Mouse (Mus musculus): ENCODE data around the gene Nsa2. TPM values are rescaled to one million over a fixed set of nuclear protein-coding genes. Genes with fewer than 3 reads are reported as not detected.

Gene Nsa2
- polyA plus RNA-seq (2012; rRNA removed): 44.3 and 55.4 TPM in 2 replicates

DNA sequence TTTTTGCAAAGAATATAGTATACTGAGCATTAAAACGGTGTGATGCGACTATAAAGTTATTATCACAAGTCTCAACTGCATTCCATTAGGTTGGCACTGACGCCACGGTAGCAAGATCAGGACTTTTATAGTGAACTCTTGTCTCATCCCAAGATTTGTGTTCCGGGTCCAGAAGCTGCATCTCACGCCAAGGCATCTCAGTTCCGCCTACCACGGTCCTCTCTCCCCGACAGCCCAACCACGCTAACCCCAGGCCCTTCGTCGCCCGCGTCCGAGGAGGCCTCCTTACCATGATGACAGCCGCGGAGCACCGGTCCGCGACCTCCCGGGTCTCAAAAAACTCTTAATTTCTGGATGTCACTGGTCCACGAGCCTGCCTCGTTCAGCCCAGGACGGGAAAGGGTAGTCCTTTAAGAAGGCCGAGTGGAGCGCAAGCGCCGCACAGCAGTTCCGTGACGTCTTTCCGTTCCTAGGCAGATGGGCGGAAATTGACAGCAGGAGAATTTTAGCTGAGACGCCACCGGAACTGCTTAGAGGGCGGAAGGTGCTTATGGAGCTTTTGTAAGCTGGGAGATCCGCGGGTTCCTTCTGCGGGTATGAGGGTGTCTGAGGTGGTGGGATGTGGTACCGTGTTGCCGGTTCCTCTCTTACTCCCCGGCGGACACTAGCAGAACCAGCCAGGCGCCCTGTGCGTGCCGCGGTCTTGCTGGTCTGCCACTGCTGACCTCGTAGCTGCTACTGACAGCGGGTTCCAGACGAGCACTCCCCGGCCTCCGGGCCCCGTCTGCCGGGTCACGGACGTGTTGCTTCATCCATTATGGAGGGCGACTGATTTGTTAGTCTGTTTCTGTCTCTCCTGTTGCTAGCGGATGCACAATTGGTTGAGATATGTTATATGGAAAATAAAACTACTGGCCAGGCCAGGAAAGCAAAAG is at the start of gene Nsa2, which contains the start of gene Gfm2:
TSS of gene Nsa2 (minus strand) at position 472 of the 935 bp plus-strand sequence.
TSS of gene Gfm2 (plus strand) at position 472 of the 935 bp plus-strand sequence.
- peak within 1 kb of the TSS; percentile 69 for H3K4me3 ChIP-seq (ENCODE audit: insufficient read depth, low read length)
- no peak for TF ChIP-seq CTCF (IDR thresholded peaks at IDR 0.05; ENCODE audit: extremely low read depth, insufficient read depth, low read length)
- peak; percentile 90 for TF ChIP-seq POLR2A (IDR thresholded peaks at IDR 0.05; ENCODE audit: extremely low read depth, insufficient read depth, low read length)
- peak within 1 kb of the TSS; percentile 63 for H3K27ac ChIP-seq (ENCODE audit: insufficient read depth, low read length)
- H3K4me1 ChIP-seq (ENCODE audit: control insufficient read depth, insufficient read depth, low read length): peaks cover 2% of the 10 kb centered on the region; the same call in 1 of the 2 replicates

- no peak for TF ChIP-seq POLR2A (IDR thresholded peaks at IDR 0.05; ENCODE audit: extremely low read depth, insufficient read depth, low read length)
- no peak for TF ChIP-seq CTCF (IDR thresholded peaks at IDR 0.05; ENCODE audit: extremely low read depth, insufficient read depth, low read length)
- H3K4me3 ChIP-seq (ENCODE audit: insufficient read depth, low read length): no peak overlapping the region
- no peaks in the 10 kb centered on the region for H3K4me1 ChIP-seq (ENCODE audit: control insufficient read depth, insufficient read depth, low read length)
- H3K27ac ChIP-seq (ENCODE audit: insufficient read depth, low read length): no peak overlapping the region
These were observed 48.6 kb upstream of the Nsa2 start for GRCm38 (mm10) chr13:97186346-97186745.

DNA sequence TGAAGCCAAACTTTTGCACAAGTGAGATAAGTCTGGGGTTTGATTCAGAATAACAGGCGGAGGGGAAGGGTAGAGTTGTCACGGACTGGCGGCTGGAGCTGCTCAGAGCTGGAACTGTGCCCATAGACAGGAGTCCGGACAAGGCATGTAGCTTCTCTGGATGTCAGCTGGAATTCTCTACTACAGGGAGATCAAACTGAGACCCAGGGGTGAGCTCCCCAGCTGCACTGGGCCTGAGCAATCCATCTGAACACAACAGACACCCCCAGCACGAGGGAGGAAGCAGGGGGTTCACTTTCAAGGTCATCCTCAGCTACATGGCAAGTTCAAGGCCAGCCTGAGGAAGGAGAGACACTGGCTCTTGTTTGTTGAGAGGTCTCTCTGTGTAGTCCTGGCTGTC is 46.9 kb upstream of the Nsa2 start:
- Histone ChIP-seq H3K4me3 (ENCODE audit: insufficient read depth, low read length) (no peak overlapping the region), H3K4me1 (ENCODE audit: control insufficient read depth, insufficient read depth, low read length) (no peaks in the 10 kb centered on the region), H3K27ac (ENCODE audit: insufficient read depth, low read length) (no peak overlapping the region)
- TF ChIP-seq POLR2A (IDR thresholded peaks at IDR 0.05; ENCODE audit: extremely low read depth, insufficient read depth, low read length): no peak
- TF ChIP-seq CTCF (IDR thresholded peaks at IDR 0.05; ENCODE audit: extremely low read depth, insufficient read depth, low read length): no peak

DNA sequence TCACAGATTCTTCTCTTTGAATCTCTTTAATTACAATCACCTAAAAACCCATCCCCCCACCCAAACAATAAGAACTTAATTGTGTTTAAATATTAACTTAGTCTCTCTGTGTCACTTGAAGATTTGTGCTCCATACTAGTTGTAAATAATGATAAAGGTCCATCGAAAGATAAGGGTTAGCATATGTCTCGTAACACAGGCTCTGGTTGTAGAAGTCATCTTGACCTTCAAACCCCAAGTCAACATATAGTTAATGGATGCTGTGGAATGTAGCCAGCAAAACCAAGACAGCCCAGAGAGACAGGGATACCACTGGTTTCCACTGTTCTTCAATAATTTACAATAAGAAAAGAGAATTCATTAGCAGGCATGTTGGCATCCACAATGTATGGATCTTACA is 46.4 kb upstream of the Nsa2 start:
- H3K4me3 ChIP-seq (ENCODE audit: insufficient read depth, low read length): no peak overlapping the region
- no peak for TF ChIP-seq POLR2A (IDR thresholded peaks at IDR 0.05; ENCODE audit: extremely low read depth, insufficient read depth, low read length)
- no peak for TF ChIP-seq CTCF (IDR thresholded peaks at IDR 0.05; ENCODE audit: extremely low read depth, insufficient read depth, low read length)
- no peak overlapping the region for H3K27ac ChIP-seq (ENCODE audit: insufficient read depth, low read length)
- no peaks in the 10 kb centered on the region for H3K4me1 ChIP-seq (ENCODE audit: control insufficient read depth, insufficient read depth, low read length)

GRCm38 (mm10) chr13:97182821-97183220 is 45.1 kb upstream of the Nsa2 start:
- no peaks in the 10 kb centered on the region for H3K4me1 ChIP-seq (ENCODE audit: control insufficient read depth, insufficient read depth, low read length)
- H3K4me3 ChIP-seq (ENCODE audit: insufficient read depth, low read length): no peak overlapping the region
- H3K27ac ChIP-seq (ENCODE audit: insufficient read depth, low read length): no peak overlapping the region
- no peak for TF ChIP-seq POLR2A (IDR thresholded peaks at IDR 0.05; ENCODE audit: extremely low read depth, insufficient read depth, low read length)
- TF ChIP-seq CTCF (IDR thresholded peaks at IDR 0.05; ENCODE audit: extremely low read depth, insufficient read depth, low read length): no peak

- no peak overlapping the region for H3K27ac ChIP-seq (ENCODE audit: insufficient read depth, low read length)
- TF ChIP-seq POLR2A (IDR thresholded peaks at IDR 0.05; ENCODE audit: extremely low read depth, insufficient read depth, low read length) (no peak), CTCF (IDR thresholded peaks at IDR 0.05; ENCODE audit: extremely low read depth, insufficient read depth, low read length) (no peak)
- no peaks in the 10 kb centered on the region; the same call in 1 of the 2 replicates for H3K4me1 ChIP-seq (ENCODE audit: control insufficient read depth, insufficient read depth, low read length)
- no peak overlapping the region for H3K4me3 ChIP-seq (ENCODE audit: insufficient read depth, low read length)
These were observed 42.5 kb upstream of the Nsa2 start for GRCm38 (mm10) chr13:97180113-97180828.

DNA sequence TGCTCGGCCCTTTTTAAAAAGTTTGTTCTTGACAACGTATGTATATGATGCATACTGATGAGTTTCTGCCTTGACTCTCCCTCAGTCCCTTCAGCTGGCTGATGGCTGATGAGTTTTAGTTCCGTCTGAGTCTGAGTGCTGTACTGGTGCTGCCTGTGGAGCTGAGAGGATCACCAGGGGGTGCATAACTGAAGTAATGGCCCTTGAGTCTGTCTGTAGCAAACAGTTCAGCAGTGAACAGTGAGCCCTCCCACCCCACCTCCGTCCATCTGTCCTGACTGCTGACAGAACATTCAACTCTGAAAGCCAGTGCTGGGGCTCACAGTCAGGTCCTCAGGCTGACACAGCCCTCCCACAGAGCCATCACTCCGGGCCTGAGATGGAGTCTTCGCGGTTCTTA is 41.2 kb upstream of the Nsa2 start:
- TF ChIP-seq POLR2A (IDR thresholded peaks at IDR 0.05; ENCODE audit: extremely low read depth, insufficient read depth, low read length): no peak
- no peak for TF ChIP-seq CTCF (IDR thresholded peaks at IDR 0.05; ENCODE audit: extremely low read depth, insufficient read depth, low read length)
- Histone ChIP-seq H3K4me1 (ENCODE audit: control insufficient read depth, insufficient read depth, low read length) (no peaks in the 10 kb centered on the region; the same call in 1 of the 2 replicates), H3K27ac (ENCODE audit: insufficient read depth, low read length) (no peak overlapping the region), H3K4me3 (ENCODE audit: insufficient read depth, low read length) (no peak overlapping the region)

DNA sequence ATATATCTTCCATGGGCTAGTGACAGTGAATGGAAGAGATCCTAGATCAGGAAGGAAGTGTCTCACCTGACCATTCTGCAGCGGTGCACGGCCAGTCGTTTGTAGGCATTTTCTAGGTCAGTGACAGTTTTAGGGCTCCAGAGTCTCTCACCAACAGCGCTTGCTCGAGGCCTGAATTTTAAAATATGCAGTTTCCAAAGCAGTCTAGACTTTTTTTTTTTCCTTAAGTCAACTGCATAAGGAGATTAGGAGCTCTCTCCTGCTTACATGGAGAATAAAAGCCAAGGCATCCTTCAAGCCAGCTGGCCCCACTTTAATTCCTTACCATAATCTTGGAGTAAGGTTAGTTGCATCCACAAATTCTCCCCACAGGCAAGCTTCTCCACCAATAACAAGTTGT is 39.0 kb upstream of the Nsa2 start:
- no peak overlapping the region for H3K4me3 ChIP-seq (ENCODE audit: insufficient read depth, low read length)

GRCm38 (mm10) chr13:97175520-97176264 is 38.0 kb upstream of the Nsa2 start:
- H3K27ac ChIP-seq (ENCODE audit: insufficient read depth, low read length): 0 out of 2 replicates have a peak overlapping the region, but pooled peaks have one; percentile 24
- no peak overlapping the region for H3K4me3 ChIP-seq (ENCODE audit: insufficient read depth, low read length)
- H3K4me1 ChIP-seq (ENCODE audit: control insufficient read depth, insufficient read depth, low read length): no peaks in the 10 kb centered on the region; the same call in 1 of the 2 replicates
- TF ChIP-seq CTCF (IDR thresholded peaks at IDR 0.05; ENCODE audit: extremely low read depth, insufficient read depth, low read length) (no peak), POLR2A (IDR thresholded peaks at IDR 0.05; ENCODE audit: extremely low read depth, insufficient read depth, low read length) (no peak)

More for the DNA sequence above, 39.0 kb upstream of the Nsa2 start:
- H3K27ac ChIP-seq (ENCODE audit: insufficient read depth, low read length): peak overlapping the region; percentile 59; the same call in 1 of the 2 replicates
- TF ChIP-seq CTCF (IDR thresholded peaks at IDR 0.05; ENCODE audit: extremely low read depth, insufficient read depth, low read length) (no peak), POLR2A (IDR thresholded peaks at IDR 0.05; ENCODE audit: extremely low read depth, insufficient read depth, low read length) (no peak)
- no peaks in the 10 kb centered on the region; the same call in 1 of the 2 replicates for H3K4me1 ChIP-seq (ENCODE audit: control insufficient read depth, insufficient read depth, low read length)

All from cortical plate, adult 2 months (tissue).